Mouse (Mus musculus) thymus, postnatal 36 days (tissue): ENCODE measurements at regions not wholly inside any gene's neighbourhood (a gene's known extent, or its start where the extent isn't known, plus 50 kb on each side); places are given as distances from the start of the nearest gene placed in this dataset.

Experiments used
- DNase-seq, 2 experiments: peaks; one replicate each; pipeline ENCODE4 v3.0.0; 2022; ENCODE audit warnings: mixed read lengths in 2 of 2

DNA sequence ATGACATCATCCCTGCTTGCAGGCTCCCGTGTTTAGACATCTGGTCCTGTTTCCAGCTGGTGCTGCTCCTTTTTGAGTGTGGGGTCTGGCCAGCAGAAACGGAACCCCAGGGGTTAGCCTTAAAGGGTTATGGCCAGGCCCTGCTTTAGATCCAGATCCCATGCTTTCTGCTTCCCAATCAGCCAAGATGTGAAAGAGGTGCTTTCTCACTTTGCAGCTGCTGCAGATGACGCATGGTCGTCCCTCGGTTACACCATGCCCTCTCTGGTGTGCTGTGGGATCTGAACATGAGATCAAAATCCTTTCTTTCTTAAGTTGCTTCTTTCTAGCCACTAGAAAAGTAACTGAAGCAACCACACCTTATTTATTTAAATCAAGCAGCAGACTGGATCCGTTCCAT, 1399.1 kb upstream of the Lrrc6 start:
- DNase-seq, result no peak

DNA sequence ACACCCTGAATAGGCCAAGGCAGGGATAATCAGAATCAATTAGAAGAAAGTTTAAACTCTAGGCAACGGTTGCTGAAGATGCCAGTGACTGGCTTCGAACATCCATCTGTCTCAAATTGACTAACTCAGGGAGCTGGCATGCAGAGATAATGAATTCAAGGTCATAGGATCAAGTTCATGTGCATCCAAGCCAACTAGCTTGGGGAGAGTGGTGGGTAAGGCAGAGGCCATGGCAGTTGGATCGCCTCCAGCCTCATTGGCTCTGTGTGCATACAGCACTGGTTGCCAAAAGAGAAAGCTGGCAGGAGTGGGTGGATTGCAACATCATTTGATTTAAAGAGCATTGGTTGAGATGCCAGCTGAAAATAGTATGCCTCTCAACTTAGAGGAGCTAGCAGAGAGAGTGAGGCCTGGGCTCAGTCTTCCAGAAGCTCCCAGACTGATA, 1398.3 kb upstream of the Lrrc6 start:
- no peak for DNase-seq

- DNase-seq, result no peak
Observed at GRCm38 (mm10) chr15:67892066-67892465, 1391.4 kb upstream of the Lrrc6 start.

DNA sequence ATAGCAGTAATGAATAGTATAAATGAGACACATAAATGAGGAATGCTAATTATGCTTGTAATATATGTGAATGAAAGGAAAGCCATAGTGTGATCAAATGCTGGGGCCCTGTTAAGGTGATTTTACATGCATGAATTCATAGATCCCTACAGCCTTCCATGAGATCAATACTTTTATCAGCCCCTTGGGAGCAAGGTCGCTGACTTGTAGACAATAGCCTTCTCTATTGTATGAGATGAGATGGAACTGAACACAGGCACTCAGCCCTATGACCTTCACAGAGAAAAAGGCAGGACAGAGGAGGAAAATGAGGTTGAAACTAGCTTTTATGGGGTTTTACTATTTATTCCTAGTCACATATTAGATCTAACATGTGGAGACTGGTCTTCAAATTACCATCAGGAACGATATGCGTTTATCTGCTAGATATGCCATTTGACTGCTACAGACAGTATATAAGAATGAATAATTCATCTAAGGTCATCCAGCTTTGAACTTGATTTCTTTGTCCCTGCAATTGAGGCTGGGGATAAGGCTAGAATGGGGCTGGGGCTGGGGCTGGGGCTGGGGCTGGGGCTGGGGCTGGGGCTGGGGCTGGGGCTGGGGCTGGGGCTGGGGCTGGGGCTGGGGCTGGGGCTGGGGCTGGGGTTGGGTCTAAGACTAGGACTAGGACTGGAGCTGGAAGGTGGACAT, 1390.0 kb upstream of the Lrrc6 start:
- DNase-seq, result no peak

DNA sequence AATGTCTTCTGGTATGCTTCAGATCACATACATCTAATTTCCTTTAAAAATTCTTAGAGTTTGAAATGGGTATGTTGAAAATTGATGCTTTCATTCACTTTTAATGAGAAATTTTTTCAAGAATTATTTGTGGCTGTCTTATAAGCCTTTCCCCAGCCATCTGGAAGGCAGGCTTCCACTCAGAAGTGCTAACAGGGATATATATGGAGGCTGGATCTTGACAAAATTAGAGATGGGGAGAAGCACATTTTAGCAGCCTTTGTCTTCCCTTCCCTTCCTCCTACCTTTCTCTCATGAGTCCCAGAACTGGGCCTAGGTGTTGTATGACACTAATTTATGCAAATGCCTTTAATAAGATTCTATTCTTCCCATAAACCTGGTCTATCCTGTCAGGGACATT, 1387.8 kb upstream of the Lrrc6 start:
- no peak for DNase-seq

DNA sequence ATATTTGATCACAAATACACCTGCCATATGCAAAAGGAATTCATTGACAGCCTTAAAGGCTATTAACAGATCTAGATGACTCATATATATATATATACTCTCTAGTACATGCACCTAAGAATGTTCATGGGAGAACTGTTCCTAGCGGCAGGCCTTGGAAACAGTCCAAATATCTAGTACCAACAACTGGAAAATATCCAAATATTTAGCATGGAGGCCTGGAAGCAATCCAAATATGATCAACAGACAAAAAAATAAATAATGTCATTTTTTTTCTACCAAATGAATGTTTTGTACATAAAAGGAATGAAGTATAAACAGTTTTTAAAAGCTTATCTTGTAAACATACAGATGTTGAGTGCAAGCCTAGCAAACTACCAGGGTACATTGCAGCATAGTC, 1354.6 kb upstream of the Lrrc6 start:
- no peak for DNase-seq

DNA sequence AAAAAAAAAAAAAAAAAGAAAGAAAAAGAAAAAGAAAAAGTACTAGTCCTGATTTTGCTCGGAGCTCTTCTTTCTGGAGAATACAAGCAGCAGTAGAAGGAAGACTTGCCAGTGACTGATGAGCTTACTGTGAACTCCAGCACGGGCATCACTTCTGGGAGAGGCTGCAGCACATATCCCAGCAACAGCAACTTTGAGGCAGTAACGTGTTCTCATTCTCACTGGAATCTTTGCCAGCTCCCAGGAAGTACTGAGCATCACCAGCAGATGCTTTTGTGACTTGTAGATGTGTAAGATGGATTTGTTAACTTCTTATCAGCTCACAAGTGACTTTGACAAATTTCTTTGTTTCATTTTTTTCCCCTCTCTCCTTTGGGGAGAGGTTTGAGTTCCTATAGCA, 1349.4 kb upstream of the Lrrc6 start:
- no peak for DNase-seq

- no peak for DNase-seq
Observed at GRCm38 (mm10) chr15:67845707-67846106, 1345.0 kb upstream of the Lrrc6 start.

- no peak for DNase-seq
Observed at GRCm38 (mm10) chr15:67840671-67841070, 1340.0 kb upstream of the Lrrc6 start.

DNA sequence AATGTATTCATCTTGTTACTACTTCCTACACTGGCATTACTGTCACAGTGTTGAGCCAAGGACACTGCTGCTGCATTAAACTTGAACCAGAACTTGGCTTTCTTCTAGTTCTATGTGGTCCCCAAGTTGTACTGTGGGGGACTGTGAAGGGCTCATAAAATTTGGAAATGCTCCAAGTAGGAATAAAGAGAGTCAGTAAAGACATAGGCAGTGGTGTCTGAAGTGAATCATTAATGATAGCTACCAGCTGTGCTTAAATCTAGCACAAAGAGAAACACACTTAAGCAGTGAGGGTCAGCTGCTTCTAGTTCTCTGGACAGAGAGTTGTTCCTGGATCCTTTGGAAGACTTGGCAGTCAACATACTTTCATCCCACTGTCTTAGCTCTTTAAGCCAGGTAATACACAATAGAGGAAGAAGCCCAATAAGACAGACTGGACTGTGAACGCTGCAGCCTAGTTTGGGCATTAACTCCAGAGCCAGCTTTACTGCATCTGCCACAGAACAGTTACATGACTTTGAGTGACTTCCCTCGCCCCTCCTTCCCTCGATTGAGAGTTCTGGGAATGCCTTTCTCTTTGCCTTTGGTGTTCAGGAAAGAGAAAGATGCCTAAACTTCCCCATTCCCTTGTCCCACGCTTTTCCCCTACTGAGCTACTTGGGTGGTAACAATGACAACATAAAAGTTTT, 1325.2 kb upstream of the Lrrc6 start:
- DNase-seq, result no peak

DNA sequence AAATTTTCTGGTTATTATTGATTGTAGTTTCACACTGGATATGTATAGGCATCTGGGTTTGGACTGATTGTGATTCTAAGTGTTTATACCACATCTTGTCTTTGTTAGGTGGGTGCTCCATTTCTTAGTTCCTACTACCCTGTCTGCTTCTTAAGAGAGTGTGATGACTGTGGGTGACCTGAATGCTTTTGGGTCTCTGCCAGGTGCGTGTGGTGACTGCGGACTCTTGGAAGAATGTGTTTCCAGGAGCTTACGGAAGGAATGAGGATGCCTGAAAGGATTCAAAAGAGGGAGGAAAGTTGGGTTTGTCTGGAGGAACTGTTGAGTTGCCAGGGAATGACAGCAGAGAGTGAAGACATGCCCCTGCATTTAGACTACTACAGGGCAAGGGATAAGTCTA, 1322.5 kb upstream of the Lrrc6 start:
- no peak for DNase-seq

GRCm38 (mm10) chr15:67799871-67800270, 1299.2 kb upstream of the Lrrc6 start:
- no peak for DNase-seq

DNA sequence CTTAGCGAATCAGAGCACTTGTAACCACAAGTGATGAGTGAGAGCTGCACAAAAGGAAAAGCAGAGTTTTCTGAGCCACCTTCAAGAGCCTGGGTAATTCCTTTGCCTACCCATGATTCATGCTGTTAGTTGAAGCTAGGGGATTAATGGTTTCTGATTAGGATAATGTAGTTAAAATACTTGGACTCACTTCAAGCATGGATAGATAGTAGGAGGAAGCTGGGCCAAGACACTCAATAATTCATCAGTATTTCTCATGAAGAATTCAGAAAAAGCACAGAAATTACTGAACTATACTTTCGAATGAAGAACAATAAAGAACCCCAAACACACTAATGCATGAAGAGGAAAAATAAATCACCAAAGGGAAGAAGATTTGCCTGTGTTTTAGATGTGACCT, 1294.9 kb upstream of the Lrrc6 start:
- no peak for DNase-seq

DNA sequence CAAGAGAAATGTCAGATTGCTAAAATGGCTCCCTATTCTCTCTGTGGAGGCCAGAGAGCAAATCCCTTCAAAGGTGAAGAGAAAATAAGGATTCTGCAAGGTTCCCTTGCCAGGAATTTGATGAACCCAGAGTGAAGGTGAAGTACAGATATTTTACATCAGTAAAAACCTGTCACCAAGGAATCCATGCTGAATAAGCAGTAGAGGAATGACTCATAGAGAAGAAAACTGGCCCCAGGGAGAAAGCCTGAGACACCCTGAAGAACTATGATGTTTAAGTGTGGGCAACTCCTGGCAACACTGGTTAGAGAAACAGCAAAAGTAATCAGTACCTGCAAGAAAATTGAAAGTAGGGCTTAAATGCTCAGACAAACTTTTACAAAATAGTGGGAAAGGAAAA, 1292.1 kb upstream of the Lrrc6 start:
- no peak for DNase-seq

DNA sequence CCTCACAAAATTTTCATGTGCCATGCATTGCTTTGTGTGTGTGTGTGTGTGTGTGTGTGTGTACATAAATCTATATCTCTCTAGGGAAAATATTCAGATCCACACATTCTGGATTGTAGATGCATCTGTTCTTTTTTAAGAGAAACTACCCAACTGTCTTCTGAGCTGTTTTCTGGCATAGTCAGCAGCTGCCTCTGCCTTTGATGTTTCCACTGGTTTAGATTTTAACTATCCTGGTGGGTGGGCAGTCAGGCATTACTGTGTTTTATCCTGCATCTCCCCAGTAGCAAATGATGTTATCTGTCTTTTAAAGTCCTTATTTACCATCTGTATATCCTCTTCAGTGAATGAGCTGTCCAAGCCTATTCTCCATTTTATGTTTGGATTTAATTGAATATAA, 1287.9 kb upstream of the Lrrc6 start:
- no peak for DNase-seq

DNA sequence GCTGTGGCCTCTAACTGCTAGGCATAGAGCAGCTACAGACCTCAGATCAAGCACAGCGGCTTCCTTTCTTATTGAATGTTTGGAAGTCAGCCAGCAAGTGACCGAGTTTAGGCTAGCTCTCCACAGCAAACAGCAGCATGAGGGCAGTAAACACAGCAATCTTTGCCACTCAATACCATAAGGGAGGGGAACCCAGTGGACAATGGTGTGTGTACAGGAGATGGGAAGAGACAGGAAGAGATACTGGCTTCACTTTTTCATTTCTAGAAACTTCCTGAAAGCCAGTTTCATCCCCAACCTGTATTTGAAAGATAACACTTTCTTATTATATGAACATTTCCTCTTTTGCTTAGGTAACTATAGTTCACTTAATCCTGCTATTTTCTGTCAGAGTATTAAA, 1284.9 kb upstream of the Lrrc6 start:
- no peak for DNase-seq

DNA sequence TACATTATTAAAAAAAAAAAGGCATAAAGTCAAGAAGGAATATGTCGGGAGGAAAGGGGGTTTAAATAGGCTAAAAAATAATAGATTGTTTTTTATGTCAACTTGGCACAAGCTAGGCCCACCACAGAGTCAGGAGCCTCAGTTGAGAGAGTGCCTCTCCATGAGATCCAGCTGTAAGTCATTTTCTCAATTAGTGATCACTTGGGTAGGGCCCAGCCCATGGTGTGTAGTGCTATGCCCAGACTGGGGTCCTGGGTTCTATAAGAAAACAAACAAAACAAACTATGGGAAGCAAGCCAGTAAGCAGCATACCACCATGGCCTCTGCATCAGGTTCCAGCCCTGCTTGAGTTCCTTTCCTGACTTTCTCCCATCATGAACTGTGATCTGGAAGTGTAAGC, 1283.0 kb upstream of the Lrrc6 start:
- no peak for DNase-seq

- DNase-seq, result no peak
Observed at GRCm38 (mm10) chr15:67782505-67782904, 1281.8 kb upstream of the Lrrc6 start.

DNA sequence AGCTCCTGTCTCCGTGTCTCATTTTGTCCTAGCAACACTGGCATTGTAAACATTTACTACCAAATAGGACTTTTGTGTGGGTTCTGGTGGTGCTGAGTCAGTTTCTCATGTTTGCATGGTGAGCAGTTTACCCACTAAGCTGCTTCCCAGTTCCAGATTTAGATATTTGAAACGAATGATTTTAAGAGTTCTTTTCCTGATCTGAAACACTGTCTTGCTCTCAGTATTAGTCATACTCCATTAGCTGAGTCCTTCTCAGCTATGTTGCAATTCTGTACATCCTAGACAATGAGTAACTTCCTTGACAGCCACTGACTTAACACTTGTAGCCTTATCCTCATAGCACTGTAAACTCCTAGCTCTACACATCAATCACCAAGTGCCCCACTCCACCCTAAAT, 1280.1 kb upstream of the Lrrc6 start:
- DNase-seq, result no peak

- DNase-seq, result no peak
Observed at GRCm38 (mm10) chr15:67767624-67768023, 1266.9 kb upstream of the Lrrc6 start.

DNA sequence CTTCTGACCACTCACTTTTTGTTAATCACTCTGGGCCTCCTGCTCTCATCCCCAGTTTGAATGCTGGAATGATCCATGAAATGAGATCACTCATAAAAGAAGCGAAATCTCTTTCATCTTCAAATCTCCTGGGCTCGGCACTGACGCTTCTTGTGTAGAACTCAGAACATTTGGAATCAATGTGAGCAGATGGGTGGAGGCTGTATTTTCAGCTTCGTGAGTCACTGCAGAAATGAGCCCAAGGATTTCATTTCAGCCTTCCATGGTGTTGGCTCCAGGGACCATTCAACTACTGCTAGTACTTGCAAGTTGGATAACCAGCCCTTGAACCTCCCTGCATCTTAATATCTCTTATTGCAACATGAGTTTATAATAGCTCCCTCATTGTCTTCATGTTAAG, 1258.5 kb upstream of the Lrrc6 start:
- DNase-seq, result no peak

DNA sequence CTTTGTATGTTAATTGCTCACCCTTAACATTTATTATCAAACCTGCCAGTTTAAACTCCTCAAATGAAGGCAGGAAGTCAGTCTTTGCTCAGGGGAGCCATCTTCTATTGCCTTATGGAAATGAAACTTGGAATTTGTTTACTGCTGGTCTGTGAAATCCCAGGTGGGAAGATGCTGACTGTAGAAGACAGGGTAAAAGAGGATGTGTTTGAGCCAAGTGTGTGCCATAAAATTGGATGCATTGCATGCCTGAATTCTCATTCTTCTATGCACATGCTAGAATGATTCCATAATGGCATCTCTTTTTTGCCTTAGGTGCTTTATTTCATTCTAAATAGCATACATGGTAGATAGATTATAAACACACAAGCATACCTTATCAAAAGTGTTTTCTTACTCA, 1249.9 kb upstream of the Lrrc6 start:
- no peak for DNase-seq

GRCm38 (mm10) chr15:67743332-67743731, 1242.6 kb upstream of the Lrrc6 start:
- DNase-seq, result no peak

DNA sequence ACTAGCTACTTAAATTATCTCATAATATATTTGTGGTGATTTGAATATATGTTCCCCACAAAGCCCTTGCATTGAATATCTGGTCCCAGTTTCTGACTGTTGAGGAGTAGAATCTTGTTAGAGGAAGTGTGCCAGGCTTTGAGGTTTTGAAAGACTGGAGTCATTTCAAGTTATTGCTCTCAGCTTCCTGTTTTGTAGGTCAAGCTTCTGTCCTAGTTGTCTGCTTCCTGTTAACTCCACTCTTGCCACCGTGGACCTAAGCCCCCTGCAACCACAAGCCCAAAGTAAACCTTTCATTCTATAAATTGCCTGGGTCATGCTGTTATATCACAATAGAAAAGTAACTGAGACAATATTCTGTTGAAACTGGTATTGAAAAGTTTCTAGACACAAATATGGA, 1232.3 kb upstream of the Lrrc6 start:
- DNase-seq, result no peak

- DNase-seq, result no peak
Observed at GRCm38 (mm10) chr15:67729492-67729891, 1228.8 kb upstream of the Lrrc6 start.
